Mouse (Mus musculus) forebrain, embryonic 10.5 days (tissue): ENCODE results near the gene Gm10024. TPM values are rescaled to one million over a fixed set of nuclear protein-coding genes. Genes with fewer than 3 reads are reported as not detected.
"Not testable (repeated sequence)": the region's sequence is repeated elsewhere in the genome, so short reads cannot be mapped to it uniquely, and the experiment has no call there.

Experiments used
- DNase-seq: peaks from one replicate; pipeline ENCODE4 v3.0.0-alpha.2; 2017; ENCODE audit warnings: low spot score; ENCODE audit errors: extremely low spot score
- H3K27ac ChIP-seq: fragments of 300-500 bp; sonication (generic); 2 replicates; pipeline ENCODE4 v1.5.1; 2016; ENCODE audit warnings: mild to moderate bottlenecking
- H3K27me3 ChIP-seq: fragments of 300-500 bp; sonication (generic); 2 replicates; pipeline ENCODE4 v1.6.1; 2016; ENCODE audit warnings: mild to moderate bottlenecking; ENCODE audit not compliant: poor library complexity, severe bottlenecking
- H3K36me3 ChIP-seq: fragments of 300-500 bp; sonication (generic); replicated peaks from 2 replicates; pipeline ENCODE4 v1.6.1; 2016; ENCODE audit warnings: mild to moderate bottlenecking, moderate library complexity
- H3K4me1 ChIP-seq: fragments of 300-500 bp; sonication (generic); 2 replicates; pipeline ENCODE4 v1.6.1; 2016
- H3K4me3 ChIP-seq: fragments of 300-500 bp; sonication (generic); 2 replicates; pipeline ENCODE4 v1.5.1; 2016; ENCODE audit warnings: mild to moderate bottlenecking, moderate library complexity
- H3K9me3 ChIP-seq: fragments of 300-500 bp; sonication (generic); 2 replicates; pipeline ENCODE4 v1.6.1; 2016; ENCODE audit warnings: mild to moderate bottlenecking, moderate library complexity
- WGBS: fragments of 180-500 bp; shearing (Covaris S2); methylation state at CpG from one replicate; pipeline ENCODE4 v1.1.7; 2016; 5-methylcytosine and 5-hydroxymethylcytosine counted together
- polyA plus RNA-seq: library from polyadenylated mRNA; unstranded; fragments of >200 nt; fragmentation: Nextera tagmentation; extraction: Ambion mirVana; gene quantifications from 2 replicates; pipeline ENCODE4 v1.2.1, GENCODE M21; 2016

Gene Gm10024
- polyA plus RNA-seq, 1 experiment from 2014 or later: not detected

GRCm38 (mm10) chr10:77750686-77751085, 39.4 kb downstream of the Gm10024 start:
- not testable (repeated sequence) for H3K4me1 ChIP-seq, H3K36me3 ChIP-seq
- WGBS: 81% methylated on average over 1 of the region's 1 CpGs

GRCm38 (mm10) chr10:77751254-77751653, 40.0 kb downstream of the Gm10024 start, which contains the start of gene Gm9736:
Gene Gm9736, minus strand, starts transcription at chr10:77751354.
- WGBS: 67% methylated on average over 1 of the region's 1 CpGs
- H3K27me3 ChIP-seq, H3K36me3 ChIP-seq, H3K4me1 ChIP-seq, H3K9me3 ChIP-seq, DNase-seq, H3K4me3 ChIP-seq: not testable (repeated sequence)
- 0 out of 2 replicates have a peak within 1 kb of the TSS, but pooled peaks have one; percentile 20 for H3K27ac ChIP-seq

More at GRCm38 (mm10) chr10:77750686-77751085, 39.4 kb downstream of the Gm10024 start:
- not testable (repeated sequence) for H3K4me3 ChIP-seq, H3K27me3 ChIP-seq, DNase-seq, H3K9me3 ChIP-seq
- 0 out of 2 replicates have a peak overlapping the region, but pooled peaks have one; percentile 20 for H3K27ac ChIP-seq

DNA sequence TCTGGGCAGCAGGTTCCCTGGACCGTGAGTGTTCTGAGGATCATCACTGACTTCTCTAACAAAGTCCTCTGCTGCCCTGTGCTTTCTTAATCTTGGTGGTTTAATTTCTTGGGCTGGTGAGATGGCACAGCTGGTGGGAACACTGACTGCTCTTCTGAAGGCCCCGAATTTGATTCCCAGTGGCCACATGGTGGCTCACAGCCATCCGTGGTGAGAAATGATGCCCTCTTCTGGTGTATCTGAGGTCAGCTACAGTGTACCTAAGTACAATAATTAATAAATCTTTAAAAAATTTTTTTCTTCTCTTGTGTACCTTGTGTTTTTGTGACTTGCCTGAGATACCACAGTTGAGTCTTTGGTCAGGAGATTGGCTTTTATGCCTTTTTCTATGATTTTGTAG, 41.1 kb downstream of the Gm10024 start:
- H3K4me3 ChIP-seq, H3K36me3 ChIP-seq, H3K4me1 ChIP-seq, DNase-seq, H3K27me3 ChIP-seq, H3K27ac ChIP-seq, H3K9me3 ChIP-seq: not testable (repeated sequence)
- WGBS: 68% methylated on average over 3 of the region's 3 CpGs

- H3K27ac ChIP-seq: no peak overlapping the region
- H3K9me3 ChIP-seq: no peaks in the 10 kb centered on the region
- H3K27me3 ChIP-seq: no peaks in the 10 kb centered on the region
- no peaks in the 10 kb centered on the region for H3K36me3 ChIP-seq
- no peak overlapping the region for H3K4me3 ChIP-seq
- DNase-seq: no peak
- peaks cover 9% of the 10 kb centered on the region for H3K4me1 ChIP-seq
Measured at GRCm38 (mm10) chr10:77753448-77753847, 42.2 kb downstream of the Gm10024 start.

GRCm38 (mm10) chr10:77759582-77759981, 48.3 kb downstream of the Gm10024 start, which contains the start of gene Gm3233:
Gene Gm3233, minus strand, starts transcription at chr10:77759682.
- not testable (repeated sequence) for H3K9me3 ChIP-seq, H3K27ac ChIP-seq, DNase-seq, H3K4me3 ChIP-seq, H3K27me3 ChIP-seq, H3K36me3 ChIP-seq, H3K4me1 ChIP-seq
- WGBS: 43% methylated on average over 1 of the region's 1 CpGs

Other genes starting within 250 kb of the Gm10024 start
- 41.2 and 43.2 TPM in 2 replicates for gene Fam207a, start 195.7 kb upstream of the Gm10024 start, polyA plus RNA-seq
- 0.44 and 0.76 TPM in 2 replicates for gene Itgb2, start 181.2 kb upstream of the Gm10024 start, polyA plus RNA-seq
- 62.0 and 64.5 TPM in 2 replicates for gene Pttg1ip, start 129.7 kb upstream of the Gm10024 start, polyA plus RNA-seq
- 439 and 448 TPM in 2 replicates for gene Sumo3, start 105.4 kb upstream of the Gm10024 start, polyA plus RNA-seq
- gene Gm49325, start 105.3 kb upstream of the Gm10024 start, polyA plus RNA-seq: 3.1 and 3.4 TPM in 2 replicates
- gene Ube2g2, start 89.2 kb upstream of the Gm10024 start, polyA plus RNA-seq: 102 and 104 TPM in 2 replicates
- 1.1 and 1.4 TPM in 2 replicates for gene Tspear, start 24.9 kb upstream of the Gm10024 start, polyA plus RNA-seq
- not detected in 2 replicates for gene Gm19402, start 20.7 kb upstream of the Gm10024 start, polyA plus RNA-seq
- gene Gm9508, start 14.2 kb upstream of the Gm10024 start, polyA plus RNA-seq: not detected in 2 replicates
- gene Gm10272, start 4.8 kb upstream of the Gm10024 start, polyA plus RNA-seq: not detected in 2 replicates
- gene Gm10142, start 4.3 kb downstream of the Gm10024 start, polyA plus RNA-seq: not detected in 2 replicates
- not detected in 2 replicates for gene Krtap12-1, start 9.1 kb downstream of the Gm10024 start, polyA plus RNA-seq
- not detected in 2 replicates for gene Gm10100, start 15.0 kb downstream of the Gm10024 start, polyA plus RNA-seq
- not detected in 2 replicates for gene Gm18596, start 31.2 kb downstream of the Gm10024 start, polyA plus RNA-seq
- gene Gm9736, start 39.9 kb downstream of the Gm10024 start, polyA plus RNA-seq: not detected in 2 replicates
- gene Gm3233, start 48.2 kb downstream of the Gm10024 start, polyA plus RNA-seq: not detected in 2 replicates
- gene Gm3238, start 59.9 kb downstream of the Gm10024 start, polyA plus RNA-seq: not detected in 2 replicates
- not detected in 2 replicates for gene Gm7138, start 65.5 kb downstream of the Gm10024 start, polyA plus RNA-seq
- not detected in 2 replicates for gene Gm3250, start 71.1 kb downstream of the Gm10024 start, polyA plus RNA-seq
- not detected in 2 replicates for gene Gm7137, start 76.7 kb downstream of the Gm10024 start, polyA plus RNA-seq
- gene Gm9639, start 83.6 kb downstream of the Gm10024 start, polyA plus RNA-seq: not detected in 2 replicates
- gene Gm19668, start 87.7 kb downstream of the Gm10024 start, polyA plus RNA-seq: not detected in 2 replicates
- gene Gm9507, start 100.4 kb downstream of the Gm10024 start, polyA plus RNA-seq: not detected in 2 replicates
- gene Gm2696, start 103.2 kb downstream of the Gm10024 start, polyA plus RNA-seq: not detected in 2 replicates
- not detected in 2 replicates for gene Krtap10-4, start 115.6 kb downstream of the Gm10024 start, polyA plus RNA-seq
- gene Krtap10-10, start 124.5 kb downstream of the Gm10024 start, polyA plus RNA-seq: not detected in 2 replicates
- gene Gm36176, start 135.3 kb downstream of the Gm10024 start, polyA plus RNA-seq: not detected in 2 replicates
- not detected in 2 replicates for gene Gm10318, start 141.4 kb downstream of the Gm10024 start, polyA plus RNA-seq
- gene Gm3285, start 150.5 kb downstream of the Gm10024 start, polyA plus RNA-seq: not detected in 2 replicates
- 2.4 and 2.5 TPM in 2 replicates for gene Lrrc3, start 191.1 kb downstream of the Gm10024 start, polyA plus RNA-seq